Mouse (Mus musculus) midbrain, embryonic 10.5 days (tissue): ENCODE measurements around the gene Rhbdf2. TPM values are rescaled to one million over a fixed set of nuclear protein-coding genes. Genes with fewer than 3 reads are reported as not detected.

Experiments used
- DNase-seq: peaks from one replicate; pipeline ENCODE4 v3.0.0-alpha.2; 2017; ENCODE audit warnings: low spot score
- H3K27ac ChIP-seq: fragments of 300-500 bp; sonication (generic); replicated peaks from 2 replicates; pipeline ENCODE4 v1.5.1; 2016; ENCODE audit warnings: mild to moderate bottlenecking
- H3K27me3 ChIP-seq: fragments of 300-500 bp; sonication (generic); 2 replicates; pipeline ENCODE4 v1.6.1; 2016; ENCODE audit warnings: low read depth, mild to moderate bottlenecking; ENCODE audit not compliant: poor library complexity, severe bottlenecking
- H3K36me3 ChIP-seq: fragments of 300-500 bp; sonication (generic); 2 replicates; pipeline ENCODE4 v1.6.1; 2016; ENCODE audit warnings: mild to moderate bottlenecking, moderate library complexity
- H3K4me1 ChIP-seq: fragments of 300-500 bp; sonication (generic); 2 replicates; pipeline ENCODE4 v1.6.1; 2016
- H3K4me3 ChIP-seq: fragments of 300-500 bp; sonication (generic); 2 replicates; pipeline ENCODE4 v1.5.1; 2016; ENCODE audit warnings: mild to moderate bottlenecking, moderate library complexity
- H3K9me3 ChIP-seq: fragments of 300-500 bp; sonication (generic); replicated peaks from 2 replicates; pipeline ENCODE4 v1.6.1; 2016; ENCODE audit warnings: mild to moderate bottlenecking
- WGBS: fragments of 180-500 bp; shearing (Covaris S2); methylation state at CpG from one replicate; pipeline ENCODE4 v1.1.7; 2016; 5-methylcytosine and 5-hydroxymethylcytosine counted together
- polyA plus RNA-seq: library from polyadenylated mRNA; unstranded; fragments of >200 nt; fragmentation: Nextera tagmentation; extraction: Ambion mirVana; gene quantifications from 2 replicates; pipeline ENCODE4 v1.2.1, GENCODE M21; 2016

The Rhbdf2 gene
- polyA plus RNA-seq, 1 experiment from 2014 or later = 3.3 TPM

DNA sequence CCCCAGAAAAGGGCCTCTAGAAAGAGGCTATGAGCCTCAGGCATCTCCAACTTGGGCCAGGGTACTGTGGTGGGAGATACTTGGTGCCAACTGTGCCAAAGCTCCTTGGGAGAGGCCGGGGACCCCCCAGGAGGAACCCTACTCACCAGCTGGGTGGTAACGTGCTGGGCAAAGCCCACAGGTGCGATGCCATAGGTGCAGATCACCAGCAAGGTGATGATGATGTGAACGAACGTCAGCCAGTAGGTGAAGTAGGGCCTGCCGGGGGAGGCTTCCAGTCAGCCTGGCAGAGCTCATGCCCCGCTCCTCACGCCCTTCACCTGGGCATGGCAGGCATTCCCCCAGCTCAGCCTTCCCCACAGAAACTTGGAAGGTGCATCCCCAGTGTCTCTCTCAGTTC, 24.8 kb downstream of the Rhbdf2 start:
- H3K4me1 ChIP-seq = no peaks in the 10 kb centered on the region
- no peaks in the 10 kb centered on the region for H3K27me3 ChIP-seq
- no peak overlapping the region for H3K4me3 ChIP-seq
- WGBS = 92% methylated on average over 8 of the region's 8 CpGs
- H3K27ac ChIP-seq = no peak overlapping the region
- no peaks in the 10 kb centered on the region for H3K36me3 ChIP-seq
- DNase-seq = no peak
- no peaks in the 10 kb centered on the region for H3K9me3 ChIP-seq

DNA sequence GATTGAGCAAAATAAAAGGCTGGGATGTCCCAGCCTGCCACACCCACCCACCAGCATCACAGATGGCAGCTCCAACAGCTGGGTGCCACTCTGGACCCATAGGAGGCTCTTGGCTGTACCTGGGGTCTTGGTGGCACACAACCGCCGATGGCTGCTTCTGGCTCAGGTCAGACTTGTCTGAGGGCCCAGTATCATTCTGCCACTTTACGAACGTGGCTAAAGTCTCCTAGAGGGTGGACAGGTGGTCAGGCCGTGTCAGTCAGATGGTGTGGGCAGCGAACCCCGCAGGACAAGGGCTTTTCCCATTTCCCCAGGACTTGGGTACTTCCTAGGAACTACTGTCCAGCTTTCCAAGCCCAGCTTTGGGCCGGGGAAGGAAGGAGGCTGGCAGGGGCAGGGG, 25.7 kb downstream of the Rhbdf2 start:
- no peaks in the 10 kb centered on the region for H3K9me3 ChIP-seq
- H3K36me3 ChIP-seq = no peaks in the 10 kb centered on the region
- no peak for DNase-seq
- H3K4me1 ChIP-seq = no peaks in the 10 kb centered on the region
- WGBS = 93% methylated on average over 8 of the region's 8 CpGs
- H3K4me3 ChIP-seq = no peak overlapping the region
- H3K27ac ChIP-seq = no peak overlapping the region
- no peaks in the 10 kb centered on the region; the same call in 1 of the 2 replicates for H3K27me3 ChIP-seq

DNA sequence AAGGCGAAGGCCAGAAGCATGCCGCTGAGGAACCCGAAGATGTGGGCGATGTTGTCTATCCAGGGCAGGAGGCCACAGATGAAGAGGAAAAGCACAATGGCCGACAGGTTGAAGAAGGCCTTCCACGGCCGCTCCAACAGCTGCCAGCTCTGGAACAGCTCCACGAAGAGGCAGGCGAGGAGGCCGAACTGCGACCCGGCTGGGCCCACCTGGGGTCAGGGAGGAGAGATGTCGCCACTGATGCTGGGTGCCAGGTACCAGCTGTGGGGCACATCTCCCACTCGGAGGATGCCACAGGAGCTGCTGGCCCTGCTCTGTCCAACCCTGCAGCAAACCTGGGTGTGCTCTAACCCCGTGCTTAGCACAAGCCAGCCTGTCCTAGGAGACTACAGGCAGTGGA, 27.6 kb downstream of the Rhbdf2 start:
- no peaks in the 10 kb centered on the region; the same call in 1 of the 2 replicates for H3K27me3 ChIP-seq
- 90% methylated on average over 15 of the region's 15 CpGs for WGBS

DNA sequence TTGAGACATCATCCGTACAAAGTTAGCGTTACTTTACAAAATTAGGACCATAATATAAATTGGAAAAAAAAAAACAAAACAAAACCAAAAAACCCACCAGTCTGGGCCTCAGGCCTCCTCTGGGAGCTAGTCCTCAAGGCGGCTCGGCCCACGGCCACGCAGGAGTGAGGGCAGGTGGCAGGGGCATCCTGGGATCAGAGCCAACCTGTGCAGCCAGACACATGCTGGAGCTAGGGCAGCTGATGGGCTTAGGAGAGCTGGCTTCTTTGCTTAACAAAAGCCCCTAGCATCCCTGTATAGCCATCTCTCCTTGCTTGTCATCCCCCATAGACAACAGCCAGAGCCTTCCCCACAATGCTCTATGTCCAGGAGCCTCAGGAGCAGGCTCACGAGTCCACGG, 28.6 kb downstream of the Rhbdf2 start:
- H3K27ac ChIP-seq = no peak overlapping the region
- H3K4me3 ChIP-seq = no peak overlapping the region
- no peak for DNase-seq
- H3K27me3 ChIP-seq = no peaks in the 10 kb centered on the region; the same call in 1 of the 2 replicates
- no peaks in the 10 kb centered on the region for H3K36me3 ChIP-seq
- WGBS = 89% methylated on average over 8 of the region's 8 CpGs
- H3K9me3 ChIP-seq = no peaks in the 10 kb centered on the region
- H3K4me1 ChIP-seq = peaks cover 3% of the 10 kb centered on the region; the same call in 1 of the 2 replicates

More for the DNA sequence above, 27.6 kb downstream of the Rhbdf2 start:
- Histone ChIP-seq H3K36me3 (no peaks in the 10 kb centered on the region), H3K9me3 (no peaks in the 10 kb centered on the region), H3K4me1 (no peaks in the 10 kb centered on the region), H3K4me3 (no peak overlapping the region), H3K27ac (no peak overlapping the region)
- no peak for DNase-seq

DNA sequence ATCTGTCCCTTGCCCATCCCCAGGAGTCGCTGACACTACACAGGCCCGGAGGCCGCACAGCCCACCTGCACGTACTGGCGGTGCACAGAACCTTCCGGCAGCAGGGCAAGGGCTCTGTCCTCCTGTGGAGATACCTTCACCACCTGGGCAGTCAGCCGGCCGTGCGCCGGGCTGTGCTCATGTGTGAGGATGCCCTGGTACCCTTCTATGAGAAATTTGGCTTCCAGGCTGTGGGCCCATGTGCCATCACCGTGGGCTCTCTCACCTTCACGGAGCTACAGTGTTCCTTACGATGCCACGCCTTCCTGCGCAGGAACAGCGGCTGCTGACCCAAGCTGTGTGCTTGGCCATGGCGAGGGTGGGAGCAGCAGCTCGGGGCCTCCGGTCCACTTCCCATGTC, 30.1 kb downstream of the Rhbdf2 start:
- no peak overlapping the region for H3K4me3 ChIP-seq
- DNase-seq = no peak
- WGBS = 87% methylated on average over 19 of the region's 19 CpGs
- peak overlapping the region; percentile 13; the same call in 1 of the 2 replicates for H3K27ac ChIP-seq
- H3K27me3 ChIP-seq = no peaks in the 10 kb centered on the region; the same call in 1 of the 2 replicates
- H3K9me3 ChIP-seq = no peaks in the 10 kb centered on the region
- H3K36me3 ChIP-seq = no peaks in the 10 kb centered on the region
- peaks cover 11% of the 10 kb centered on the region; the same call in 1 of the 2 replicates for H3K4me1 ChIP-seq

DNA sequence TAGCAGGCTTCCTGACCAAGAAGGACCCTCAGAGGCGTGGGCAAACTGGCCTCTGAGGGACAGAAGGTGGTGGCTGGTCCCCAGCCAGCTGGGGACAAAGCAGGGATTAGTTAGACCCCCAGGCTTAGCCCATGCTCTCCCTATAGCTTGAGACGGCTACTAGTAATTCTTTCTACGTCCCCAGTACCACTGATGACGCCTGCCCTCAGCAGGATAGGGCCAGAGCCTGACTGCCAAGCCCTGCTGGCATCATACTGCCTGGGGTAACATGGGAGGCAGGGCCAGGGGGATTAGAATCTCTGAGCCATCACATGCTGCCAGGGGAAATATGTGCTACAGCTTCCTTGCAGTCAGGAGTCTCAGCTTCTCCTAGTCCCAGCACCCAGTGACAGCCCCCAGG, 33.5 kb downstream of the Rhbdf2 start:
- peaks cover 20% of the 10 kb centered on the region for H3K4me1 ChIP-seq
- WGBS = 76% methylated on average over 4 of the region's 4 CpGs
- no peak overlapping the region for H3K4me3 ChIP-seq
- DNase-seq = no peak
- H3K9me3 ChIP-seq = no peaks in the 10 kb centered on the region
- peaks cover 10% of the 10 kb centered on the region for H3K27me3 ChIP-seq
- H3K36me3 ChIP-seq = no peaks in the 10 kb centered on the region
- H3K27ac ChIP-seq = 0 out of 2 replicates have a peak overlapping the region, but pooled peaks have one; percentile 43

DNA sequence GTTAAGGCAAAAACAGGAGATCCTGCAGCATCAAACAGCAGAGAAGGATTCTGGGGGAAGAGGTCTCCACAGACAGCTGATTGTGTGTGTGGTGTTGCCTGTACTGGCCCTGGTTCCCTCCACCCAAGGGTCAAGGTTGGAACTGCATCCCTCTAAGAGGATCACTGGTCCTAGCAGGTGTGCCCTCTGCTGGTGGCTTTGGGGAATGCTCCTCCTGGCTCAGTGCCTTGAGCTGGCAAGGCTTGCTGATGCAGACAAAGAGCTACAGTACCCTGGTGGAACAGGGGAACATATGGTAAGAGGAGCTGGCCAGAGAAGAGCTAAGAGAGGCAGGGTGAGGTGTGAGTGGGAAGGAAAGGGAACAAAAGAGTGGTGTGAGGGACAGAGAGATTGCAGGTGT, 34.4 kb downstream of the Rhbdf2 start:
- H3K9me3 ChIP-seq = no peaks in the 10 kb centered on the region
- peak overlapping the region; percentile 43 for H3K27ac ChIP-seq
- H3K4me3 ChIP-seq = no peak overlapping the region
- no peaks in the 10 kb centered on the region for H3K36me3 ChIP-seq
- peak; percentile 92 for DNase-seq
- H3K4me1 ChIP-seq = peaks cover 20% of the 10 kb centered on the region
- peaks cover 19% of the 10 kb centered on the region for H3K27me3 ChIP-seq

DNA sequence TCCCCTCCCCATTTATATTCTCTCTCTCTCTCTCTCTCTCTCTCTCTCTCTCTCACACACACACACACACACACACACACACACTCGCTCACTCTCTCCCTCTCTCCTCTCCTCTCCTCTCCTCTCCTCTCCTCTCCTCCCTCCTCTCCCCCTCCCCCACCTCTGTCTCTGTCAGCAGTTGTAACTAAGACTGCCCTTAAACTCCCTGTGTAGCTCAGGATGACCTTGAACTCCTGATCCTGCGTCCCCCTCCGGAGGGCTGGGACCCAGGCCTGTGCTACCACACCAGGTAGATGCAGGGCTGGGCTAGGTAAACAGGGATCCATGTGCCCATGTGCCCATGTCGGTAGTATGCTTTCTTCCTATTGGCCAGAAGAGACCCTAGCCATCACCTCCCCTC, 35.2 kb downstream of the Rhbdf2 start:
- H3K27me3 ChIP-seq = peaks cover 24% of the 10 kb centered on the region
- H3K36me3 ChIP-seq = no peaks in the 10 kb centered on the region
- H3K4me3 ChIP-seq = no peak overlapping the region
- no peak for DNase-seq
- no peaks in the 10 kb centered on the region for H3K9me3 ChIP-seq
- 83% methylated on average over 4 of the region's 4 CpGs for WGBS
- H3K4me1 ChIP-seq = peaks cover 28% of the 10 kb centered on the region
- no peak overlapping the region for H3K27ac ChIP-seq

DNA sequence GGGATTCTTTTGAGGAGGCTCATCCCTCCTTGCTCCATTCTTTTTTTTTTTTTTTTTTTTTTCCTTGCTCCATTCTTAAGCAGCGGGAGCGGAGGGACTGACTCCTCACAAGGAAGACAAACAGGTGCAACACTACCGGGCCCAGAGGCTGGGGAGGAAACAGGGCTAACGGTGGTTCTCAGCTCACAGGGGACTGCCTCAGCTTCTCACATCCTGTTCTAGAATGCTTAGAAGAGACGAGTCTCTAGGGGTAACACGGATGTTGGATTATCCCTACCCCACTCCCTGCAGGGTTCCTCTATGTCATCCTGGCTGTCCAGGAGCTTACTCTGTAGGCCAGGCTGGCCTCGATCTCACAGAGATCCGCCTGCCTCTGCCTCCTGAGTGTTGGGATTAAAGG, 37.2 kb downstream of the Rhbdf2 start:
- peaks cover 29% of the 10 kb centered on the region for H3K4me1 ChIP-seq
- no peaks in the 10 kb centered on the region for H3K36me3 ChIP-seq
- no peak overlapping the region for H3K4me3 ChIP-seq
- H3K27me3 ChIP-seq = peaks cover 24% of the 10 kb centered on the region
- H3K27ac ChIP-seq = 0 out of 2 replicates have a peak overlapping the region, but pooled peaks have one; percentile 18
- DNase-seq = no peak
- H3K9me3 ChIP-seq = no peaks in the 10 kb centered on the region
- 63% methylated on average over 8 of the region's 8 CpGs for WGBS

DNA sequence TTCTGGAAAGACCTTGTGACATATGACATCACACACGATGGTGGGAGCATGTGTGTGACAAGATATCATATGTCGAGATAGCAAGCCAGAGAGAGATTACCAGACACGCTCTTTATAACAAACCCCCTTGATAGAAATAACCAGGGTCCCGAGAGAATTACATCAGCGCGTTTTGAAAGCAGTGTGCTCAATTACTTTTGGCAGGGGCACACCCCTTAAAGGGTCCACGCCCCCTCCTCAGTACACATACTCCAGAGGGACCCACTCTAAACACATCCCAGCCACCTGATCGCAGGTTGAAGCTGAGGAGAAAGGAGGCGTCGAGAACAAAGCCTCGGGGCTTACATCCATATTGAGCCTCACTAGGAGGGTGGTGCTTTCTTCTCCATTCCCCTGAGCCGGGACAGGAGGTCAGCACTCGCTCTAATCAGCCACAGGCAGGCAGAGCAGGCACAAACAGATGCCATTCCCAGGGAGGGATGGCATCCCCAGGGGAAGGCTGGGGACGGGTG, 37.7 kb downstream of the Rhbdf2 start:
- Histone ChIP-seq H3K36me3 (no peaks in the 10 kb centered on the region), H3K4me3 (no peak overlapping the region), H3K27me3 (peaks cover 24% of the 10 kb centered on the region), H3K9me3 (no peaks in the 10 kb centered on the region), H3K27ac (0 out of 2 replicates have a peak overlapping the region, but pooled peaks have one; percentile 18), H3K4me1 (peaks cover 29% of the 10 kb centered on the region)
- DNase-seq = no peak
- WGBS = 46% methylated on average over 14 of the region's 14 CpGs

DNA sequence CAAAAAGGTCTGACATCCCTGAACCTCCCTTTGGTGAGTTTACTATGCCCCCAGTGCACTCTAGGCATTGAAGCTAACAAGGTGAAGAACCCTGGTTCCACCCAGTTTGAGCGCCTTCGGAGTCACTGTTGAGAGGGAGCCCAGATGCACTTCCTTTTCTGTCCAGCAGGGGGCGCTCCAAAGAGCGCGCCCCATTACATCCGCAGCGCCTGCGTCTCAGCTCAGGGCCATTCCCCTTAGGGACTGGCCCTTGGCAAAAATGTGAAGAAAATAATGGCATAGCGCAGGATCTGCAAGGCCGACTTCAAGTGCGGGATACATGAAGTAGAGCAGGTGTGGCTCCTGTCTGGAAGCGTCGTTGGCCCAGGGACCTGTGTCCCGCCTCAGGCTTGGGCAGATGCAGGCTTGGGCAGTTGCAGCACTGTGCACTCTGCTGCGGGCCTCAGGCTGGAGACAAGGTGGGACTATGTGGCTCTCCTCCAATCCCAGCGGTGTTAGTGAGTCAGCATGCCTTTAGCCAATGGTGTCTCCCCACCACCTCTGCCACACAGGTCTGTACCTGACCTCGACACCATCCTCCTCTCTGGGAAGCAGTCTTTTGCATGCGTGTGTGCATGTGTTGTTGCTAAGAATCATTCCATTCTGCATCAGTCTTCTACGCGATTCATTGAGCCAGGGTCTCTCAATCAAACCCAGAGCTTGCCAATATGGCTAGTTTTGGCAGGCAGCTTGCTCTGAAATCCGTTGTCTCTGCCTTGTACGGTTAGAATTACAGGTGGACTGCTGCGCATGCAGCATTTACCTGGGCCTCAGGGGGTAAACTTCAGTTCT, 39.8 kb downstream of the Rhbdf2 start:
- peak; percentile 81 for DNase-seq
- Histone ChIP-seq H3K4me3 (peak overlapping the region; percentile 36), H3K36me3 (no peaks in the 10 kb centered on the region), H3K4me1 (peaks cover 20% of the 10 kb centered on the region), H3K27ac (no peak overlapping the region), H3K9me3 (no peaks in the 10 kb centered on the region), H3K27me3 (peaks cover 24% of the 10 kb centered on the region)
- WGBS = 22% methylated on average over 23 of the region's 23 CpGs

DNA sequence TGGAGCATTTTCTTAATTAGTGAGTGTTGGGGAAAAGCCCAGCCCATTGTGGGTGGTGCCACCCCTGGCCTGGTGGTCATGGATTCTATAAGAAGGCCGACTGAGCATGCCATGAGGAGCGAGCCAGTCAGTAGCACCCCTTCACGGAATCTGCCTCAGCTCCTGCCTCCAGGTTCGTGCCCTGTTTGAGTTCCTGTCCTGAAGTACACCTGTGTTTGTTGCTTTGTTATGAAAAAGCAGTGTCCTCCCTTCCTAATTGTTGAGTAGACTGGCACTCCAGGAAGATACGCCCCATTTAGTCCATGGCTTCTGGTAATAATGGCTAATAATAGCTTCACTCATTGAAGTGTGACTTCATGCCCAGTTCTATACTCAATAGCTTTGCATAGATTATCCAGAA, 40.5 kb downstream of the Rhbdf2 start, which contains the start of gene Aanat:
Aanat (plus strand) TSS at position 123 of the 400 bp plus-strand sequence.
- peak within 1 kb of the TSS; percentile 36 for H3K4me3 ChIP-seq
- H3K4me1 ChIP-seq = peaks cover 22% of the 10 kb centered on the region
- peaks cover 24% of the 10 kb centered on the region for H3K27me3 ChIP-seq
- H3K9me3 ChIP-seq = no peaks in the 10 kb centered on the region
- DNase-seq = no peak
- 66% methylated on average over 5 of the region's 5 CpGs for WGBS
- no peaks in the 10 kb centered on the region for H3K36me3 ChIP-seq
- no peak within 1 kb of the TSS for H3K27ac ChIP-seq

DNA sequence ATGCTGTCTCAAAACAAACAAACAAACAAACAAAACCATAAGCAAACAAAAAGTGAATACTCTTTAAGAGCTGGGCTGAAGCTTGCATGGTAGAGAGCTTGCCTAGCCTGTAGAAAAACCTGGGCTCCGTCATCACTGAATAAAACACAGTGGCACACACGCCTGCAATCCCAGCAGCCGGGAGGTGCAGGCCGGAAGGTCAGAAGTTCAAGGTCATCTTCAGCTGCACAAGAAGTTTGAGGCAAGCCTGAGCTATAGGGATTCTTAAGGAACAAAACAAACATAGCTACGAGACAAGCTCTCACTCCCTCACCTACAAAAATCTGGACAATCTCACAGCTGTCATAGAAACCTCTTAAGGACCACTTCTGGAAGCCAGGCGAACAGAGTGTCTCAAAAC, 41.1 kb downstream of the Rhbdf2 start:
- Histone ChIP-seq H3K9me3 (no peaks in the 10 kb centered on the region), H3K27ac (no peak overlapping the region), H3K36me3 (no peaks in the 10 kb centered on the region), H3K27me3 (peaks cover 24% of the 10 kb centered on the region), H3K4me3 (no peak overlapping the region), H3K4me1 (peaks cover 24% of the 10 kb centered on the region)
- no peak for DNase-seq
- WGBS = 81% methylated on average over 6 of the region's 6 CpGs
